Mouse (Mus musculus) heart, embryonic 15.5 days (tissue): Measurements from ENCODE around the gene Cltrn. TPM values are rescaled to one million over a fixed set of nuclear protein-coding genes. Genes with fewer than 3 reads are reported as not detected.

Experiments
- ATAC-seq: fragments of 200-750 bp; cut with Nextera tagmentation; replicated peaks from 2 replicates; pipeline ENCODE4 v1.8.0; 2017; ENCODE audit warnings: low read depth, moderate TSS enrichment; ENCODE audit not compliant: insufficient number of reproducible peaks, insufficient read depth, low FRiP score
- H3K27ac ChIP-seq: fragments of 300-500 bp; sonication (generic); 2 replicates; pipeline ENCODE4 v1.5.1; 2015; ENCODE audit warnings: mild to moderate bottlenecking, inconsistent platforms
- H3K27me3 ChIP-seq: fragments of 300-500 bp; sonication (generic); 2 replicates; pipeline ENCODE4 v1.6.1; 2015; ENCODE audit warnings: inconsistent platforms
- H3K36me3 ChIP-seq: fragments of 300-500 bp; sonication (generic); 2 replicates; pipeline ENCODE4 v1.6.1; 2015; ENCODE audit warnings: mild to moderate bottlenecking, inconsistent platforms
- H3K4me1 ChIP-seq: fragments of 300-500 bp; sonication (generic); replicated peaks from 2 replicates; pipeline ENCODE4 v1.6.1; 2015; ENCODE audit warnings: inconsistent platforms
- H3K4me2 ChIP-seq: fragments of 300-500 bp; sonication (generic); 2 replicates; pipeline ENCODE4 v1.6.1; 2015; ENCODE audit warnings: inconsistent platforms, mild to moderate bottlenecking, moderate library complexity
- H3K4me3 ChIP-seq: fragments of 300-500 bp; sonication (generic); 2 replicates; pipeline ENCODE4 v1.5.1; 2015; ENCODE audit warnings: mild to moderate bottlenecking, inconsistent platforms
- H3K9ac ChIP-seq: fragments of 300-500 bp; sonication (generic); 2 replicates; pipeline ENCODE4 v1.6.1; 2015; ENCODE audit warnings: mild to moderate bottlenecking, inconsistent platforms
- H3K9me3 ChIP-seq: fragments of 300-500 bp; sonication (generic); replicated peaks from 2 replicates; pipeline ENCODE4 v1.6.1; 2016; ENCODE audit warnings: inconsistent platforms
- whole genome bisulfite sequencing: fragments of 180-500 bp; shearing (Covaris S2); methylation state at CpG from one replicate; pipeline ENCODE4 v1.1.7; 2015; ENCODE audit warnings: mixed read lengths; 5-methylcytosine and 5-hydroxymethylcytosine counted together
- polyA plus RNA-seq: library from polyadenylated mRNA; unstranded; fragments of >200 nt; fragmentation: Nextera tagmentation; extraction: Ambion mirVana; gene quantifications from 2 replicates; pipeline ENCODE4 v1.2.1, GENCODE M21; 2015

The Cltrn gene
- polyA plus RNA-seq, 1 experiment from 2014 or later: not detected

DNA sequence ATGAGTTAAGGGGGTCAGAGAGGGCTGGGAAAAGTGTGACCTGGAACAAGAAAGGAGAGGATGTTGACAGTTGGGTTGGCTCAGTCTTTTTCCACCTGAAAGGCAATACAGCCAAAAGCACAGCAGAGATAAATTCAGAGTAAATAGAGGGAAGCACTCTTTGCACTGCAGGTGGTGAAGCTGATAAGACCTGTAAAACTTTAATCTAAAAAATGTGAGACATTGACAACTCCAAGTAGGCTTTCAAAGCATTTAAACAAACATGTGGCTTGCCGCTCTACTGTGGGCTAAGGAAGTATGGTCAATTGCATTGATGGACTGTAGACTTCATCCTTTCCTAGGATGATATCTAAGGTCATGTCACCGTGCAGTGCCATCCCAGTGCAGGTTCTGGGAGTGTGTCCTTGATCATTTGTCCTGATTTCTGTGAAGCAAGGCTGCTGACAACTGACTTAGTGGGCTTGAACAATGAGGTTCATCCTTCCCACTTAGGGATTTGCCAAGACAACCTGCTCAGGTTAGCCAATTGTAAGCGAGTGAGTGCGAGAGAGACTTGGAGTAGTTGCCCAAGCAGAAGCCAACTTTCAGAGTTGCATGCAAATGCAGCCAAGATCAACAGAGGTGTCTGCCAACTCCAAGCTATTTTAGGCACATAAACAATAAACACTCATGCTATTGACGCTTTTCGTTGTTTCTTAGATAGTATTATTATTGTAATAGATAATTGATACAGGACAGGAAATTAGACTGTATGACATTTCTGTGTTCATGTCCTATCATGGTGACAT is 57.0 kb downstream of the Cltrn start:
- H3K36me3 ChIP-seq: no peaks in the 10 kb centered on the region
- H3K27ac ChIP-seq: no peak overlapping the region
- no peak overlapping the region for H3K4me2 ChIP-seq
- no peak overlapping the region for H3K4me3 ChIP-seq
- ATAC-seq: no peak
- H3K4me1 ChIP-seq: no peaks in the 10 kb centered on the region
- no peaks in the 10 kb centered on the region for H3K9me3 ChIP-seq
- H3K27me3 ChIP-seq: no peaks in the 10 kb centered on the region
- WGBS: 49% methylated on average over 6 of the region's 6 CpGs
- H3K9ac ChIP-seq: no peak overlapping the region

GRCm38 (mm10) chrX:164152703-164153102 is 64.1 kb downstream of the Cltrn start:
- Histone ChIP-seq H3K36me3 (no peaks in the 10 kb centered on the region), H3K27ac (no peak overlapping the region), H3K9me3 (no peaks in the 10 kb centered on the region), H3K4me1 (no peaks in the 10 kb centered on the region), H3K4me2 (no peak overlapping the region), H3K4me3 (no peak overlapping the region), H3K27me3 (no peaks in the 10 kb centered on the region), H3K9ac (no peak overlapping the region)
- no peak for ATAC-seq
- 68% methylated on average over 2 of the region's 2 CpGs for WGBS

GRCm38 (mm10) chrX:164153606-164154005 is 65.0 kb downstream of the Cltrn start:
- Histone ChIP-seq H3K4me2 (no peak overlapping the region), H3K27me3 (no peaks in the 10 kb centered on the region)
- ATAC-seq: no peak

GRCm38 (mm10) chrX:164154594-164154993 is 66.0 kb downstream of the Cltrn start:
- H3K4me3 ChIP-seq: no peak overlapping the region
- H3K4me2 ChIP-seq: no peak overlapping the region
- H3K4me1 ChIP-seq: no peaks in the 10 kb centered on the region
- H3K9me3 ChIP-seq: no peaks in the 10 kb centered on the region
- ATAC-seq: no peak
- no peak overlapping the region for H3K9ac ChIP-seq
- no peak overlapping the region for H3K27ac ChIP-seq
- no peaks in the 10 kb centered on the region for H3K36me3 ChIP-seq
- 77% methylated on average over 5 of the region's 5 CpGs for WGBS
- H3K27me3 ChIP-seq: no peaks in the 10 kb centered on the region

More at GRCm38 (mm10) chrX:164153606-164154005, 65.0 kb downstream of the Cltrn start:
- H3K9ac ChIP-seq: no peak overlapping the region
- H3K4me1 ChIP-seq: no peaks in the 10 kb centered on the region
- H3K36me3 ChIP-seq: no peaks in the 10 kb centered on the region
- H3K27ac ChIP-seq: no peak overlapping the region
- H3K4me3 ChIP-seq: no peak overlapping the region
- H3K9me3 ChIP-seq: no peaks in the 10 kb centered on the region

DNA sequence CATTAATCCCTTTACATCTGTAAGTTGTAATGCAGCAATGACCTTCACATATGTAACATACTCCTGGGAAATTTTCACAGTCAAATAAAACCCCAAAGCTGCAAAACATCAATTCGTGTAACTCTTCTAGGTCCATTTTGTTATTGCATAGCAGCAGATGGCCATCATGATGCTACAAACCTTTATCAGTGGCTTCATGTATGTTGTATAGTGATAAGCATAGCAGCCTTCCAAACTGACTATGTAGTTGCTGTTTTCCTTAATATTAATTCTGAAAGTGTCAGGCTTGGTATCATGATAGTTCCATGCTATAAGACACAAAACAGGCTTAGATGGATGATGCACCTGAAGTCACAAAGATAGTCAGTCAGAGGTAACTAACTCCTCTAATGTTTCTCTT is 76.1 kb downstream of the Cltrn start:
- H3K4me3 ChIP-seq: no peak overlapping the region
- H3K36me3 ChIP-seq: no peaks in the 10 kb centered on the region
- no peak overlapping the region for H3K9ac ChIP-seq
- 76% methylated on average over 1 of the region's 1 CpGs for WGBS
- H3K9me3 ChIP-seq: no peaks in the 10 kb centered on the region
- ATAC-seq: no peak
- H3K27me3 ChIP-seq: no peaks in the 10 kb centered on the region
- no peak overlapping the region for H3K27ac ChIP-seq
- no peak overlapping the region for H3K4me2 ChIP-seq
- H3K4me1 ChIP-seq: no peaks in the 10 kb centered on the region

Other genes starting within 250 kb of the Cltrn start
- 16.4 and 18.7 TPM in 2 replicates for gene Ap1s2, start 179.8 kb upstream of the Cltrn start, polyA plus RNA-seq
- 26.3 and 27.8 TPM in 2 replicates for gene Zrsr2, start 130.2 kb upstream of the Cltrn start, polyA plus RNA-seq
- gene Car5b, start 60.8 kb upstream of the Cltrn start, polyA plus RNA-seq: 0.37 and 0.38 TPM in 2 replicates
- 17.8 TPM in 2 replicates for gene Siah1b, start 12.3 kb upstream of the Cltrn start, polyA plus RNA-seq
- 1.1 and 2.5 TPM in 2 replicates for gene Ace2, start 50.5 kb downstream of the Cltrn start, polyA plus RNA-seq
- 4.5 and 4.6 TPM in 2 replicates for gene Bmx, start 169.4 kb downstream of the Cltrn start, polyA plus RNA-seq
- 6.2 and 8.9 TPM in 2 replicates for gene Pir, start 180.5 kb downstream of the Cltrn start, polyA plus RNA-seq